Mouse (Mus musculus) heart, embryonic 13.5 days (tissue): Measurements from ENCODE around the gene Tmed9. TPM values are rescaled to one million over a fixed set of nuclear protein-coding genes. Genes with fewer than 3 reads are reported as not detected.

Experiments used
- ATAC-seq: fragments of 200-750 bp; cut with Nextera tagmentation; 2 replicates; pipeline ENCODE4 v1.8.0; 2017; ENCODE audit warnings: moderate TSS enrichment; ENCODE audit not compliant: insufficient number of reproducible peaks, low FRiP score, low TSS enrichment; ENCODE audit errors: extremely low read depth
- H3K27ac ChIP-seq: fragments of 300-500 bp; sonication (generic); replicated peaks from 2 replicates; pipeline ENCODE4 v1.5.1; 2015; ENCODE audit warnings: moderate library complexity, mild to moderate bottlenecking, inconsistent platforms
- H3K27me3 ChIP-seq: fragments of 300-500 bp; sonication (generic); replicated peaks from 2 replicates; pipeline ENCODE4 v1.6.1; 2015; ENCODE audit warnings: mild to moderate bottlenecking, inconsistent platforms
- H3K36me3 ChIP-seq: fragments of 300-500 bp; sonication (generic); 2 replicates; pipeline ENCODE4 v1.6.1; 2015; ENCODE audit warnings: mild to moderate bottlenecking, inconsistent platforms
- H3K4me1 ChIP-seq: fragments of 300-500 bp; sonication (generic); 2 replicates; pipeline ENCODE4 v1.6.1; 2015; ENCODE audit warnings: inconsistent platforms
- H3K4me2 ChIP-seq: fragments of 300-500 bp; sonication (generic); 2 replicates; pipeline ENCODE4 v1.6.1; 2015; ENCODE audit warnings: inconsistent platforms, mild to moderate bottlenecking, moderate library complexity
- H3K4me3 ChIP-seq: fragments of 300-500 bp; sonication (generic); 2 replicates; pipeline ENCODE4 v1.5.1; 2015; ENCODE audit warnings: moderate library complexity, mild to moderate bottlenecking, inconsistent platforms
- H3K9ac ChIP-seq: fragments of 300-500 bp; sonication (generic); 2 replicates; pipeline ENCODE4 v1.6.1; 2015; ENCODE audit warnings: inconsistent platforms, mild to moderate bottlenecking, moderate library complexity
- H3K9me3 ChIP-seq: fragments of 300-500 bp; sonication (generic); 2 replicates; pipeline ENCODE4 v1.6.1; 2016; ENCODE audit warnings: inconsistent platforms
- WGBS: fragments of 180-500 bp; shearing (Covaris S2); methylation state at CpG from one replicate; pipeline ENCODE4 v1.1.7; 2015; ENCODE audit warnings: mixed read lengths; 5-methylcytosine and 5-hydroxymethylcytosine counted together
- polyA plus RNA-seq: library from polyadenylated mRNA; unstranded; fragments of >200 nt; fragmentation: Nextera tagmentation; extraction: Ambion mirVana; gene quantifications from 2 replicates; pipeline ENCODE4 v1.2.1, GENCODE M21; 2015

Gene Tmed9
- polyA plus RNA-seq, 1 experiment from 2014 or later = 102 TPM

- 5% methylated on average over 29 of the region's 29 CpGs for WGBS
- ATAC-seq = peak; percentile 98
- Histone ChIP-seq H3K4me3 (peak overlapping the region; percentile 87), H3K27ac (peak overlapping the region; percentile 58), H3K9ac (peak overlapping the region; percentile 95), H3K9me3 (no peaks in the 10 kb centered on the region), H3K4me2 (peak overlapping the region; percentile 83), H3K27me3 (peaks cover 10% of the 10 kb centered on the region; the same call in 1 of the 2 replicates), H3K36me3 (peaks cover 37% of the 10 kb centered on the region), H3K4me1 (peaks cover 12% of the 10 kb centered on the region)
Measured at GRCm38 (mm10) chr13:55592512-55593253, 19.2 kb downstream of the Tmed9 start.

GRCm38 (mm10) chr13:55593254-55593747 lies 19.8 kb downstream of the Tmed9 start:
- Histone ChIP-seq H3K27me3 (peaks cover 10% of the 10 kb centered on the region; the same call in 1 of the 2 replicates), H3K27ac (peak overlapping the region; percentile 58), H3K4me2 (peak overlapping the region; percentile 83), H3K4me3 (peak overlapping the region; percentile 87), H3K36me3 (peaks cover 43% of the 10 kb centered on the region), H3K9ac (peak overlapping the region; percentile 95), H3K4me1 (peaks cover 12% of the 10 kb centered on the region), H3K9me3 (no peaks in the 10 kb centered on the region)
- WGBS = under 1% methylated on average over 31 of the region's 31 CpGs
- ATAC-seq = peak; percentile 22; the same call in 1 of the 2 replicates

GRCm38 (mm10) chr13:55595375-55595774 lies 21.8 kb downstream of the Tmed9 start:
- Histone ChIP-seq H3K4me1 (peaks cover 17% of the 10 kb centered on the region), H3K9me3 (no peaks in the 10 kb centered on the region), H3K4me3 (no peak overlapping the region), H3K27ac (no peak overlapping the region), H3K36me3 (peaks cover 46% of the 10 kb centered on the region), H3K4me2 (no peak overlapping the region), H3K27me3 (peaks cover 10% of the 10 kb centered on the region; the same call in 1 of the 2 replicates), H3K9ac (no peak overlapping the region)
- ATAC-seq = no peak
- 90% methylated on average over 12 of the region's 12 CpGs for WGBS

GRCm38 (mm10) chr13:55596802-55597201 lies 23.3 kb downstream of the Tmed9 start:
- Histone ChIP-seq H3K9ac (no peak overlapping the region), H3K27ac (no peak overlapping the region), H3K4me3 (no peak overlapping the region), H3K27me3 (0 out of 2 replicates have a peak, but pooled peaks cover 3% of the 10 kb centered on the region), H3K4me2 (no peak overlapping the region), H3K36me3 (peaks cover 46% of the 10 kb centered on the region), H3K4me1 (peaks cover 29% of the 10 kb centered on the region), H3K9me3 (no peaks in the 10 kb centered on the region)
- 95% methylated on average over 12 of the region's 12 CpGs for WGBS
- ATAC-seq = no peak

- peak within 1 kb of the TSS; percentile 93 for H3K4me3 ChIP-seq
- no peaks in the 10 kb centered on the region for H3K9me3 ChIP-seq
- peak; percentile 79 for ATAC-seq
- peak within 1 kb of the TSS; percentile 95 for H3K9ac ChIP-seq
- peaks cover 51% of the 10 kb centered on the region for H3K36me3 ChIP-seq
- H3K4me2 ChIP-seq = peak within 1 kb of the TSS; percentile 73
- peak within 1 kb of the TSS; percentile 65 for H3K27ac ChIP-seq
- H3K27me3 ChIP-seq = no peaks in the 10 kb centered on the region
- H3K4me1 ChIP-seq = peaks cover 17% of the 10 kb centered on the region
- WGBS = 8% methylated on average over 51 of the region's 51 CpGs
Measured at GRCm38 (mm10) chr13:55599566-55600540, 26.3 kb downstream of the Tmed9 start, which contains the start of gene B4galt7. Gene B4galt7 (plus strand): TSS chr13:55599896.

- no peak for ATAC-seq
- WGBS = 18% methylated on average over 9 of the region's 9 CpGs
- peak overlapping the region; percentile 65; the same call in 1 of the 2 replicates for H3K27ac ChIP-seq
Measured at GRCm38 (mm10) chr13:55600657-55601056, 27.1 kb downstream of the Tmed9 start.

GRCm38 (mm10) chr13:55601611-55602010 lies 28.1 kb downstream of the Tmed9 start:
- H3K4me2 ChIP-seq = no peak overlapping the region
- WGBS = 3% methylated on average over 3 of the region's 3 CpGs
- ATAC-seq = no peak

More at GRCm38 (mm10) chr13:55600657-55601056, 27.1 kb downstream of the Tmed9 start:
- peaks cover 48% of the 10 kb centered on the region for H3K36me3 ChIP-seq
- no peaks in the 10 kb centered on the region for H3K9me3 ChIP-seq
- H3K27me3 ChIP-seq = no peaks in the 10 kb centered on the region
- peaks cover 17% of the 10 kb centered on the region for H3K4me1 ChIP-seq
- H3K4me3 ChIP-seq = peak overlapping the region; percentile 93
- H3K9ac ChIP-seq = peak overlapping the region; percentile 95
- H3K4me2 ChIP-seq = peak overlapping the region; percentile 73

GRCm38 (mm10) chr13:55604606-55605005 lies 31.1 kb downstream of the Tmed9 start:
- H3K9ac ChIP-seq = no peak overlapping the region
- H3K27me3 ChIP-seq = no peaks in the 10 kb centered on the region
- WGBS = 86% methylated on average over 3 of the region's 3 CpGs
- H3K27ac ChIP-seq = no peak overlapping the region
- H3K4me1 ChIP-seq = peaks cover 13% of the 10 kb centered on the region
- no peak overlapping the region for H3K4me2 ChIP-seq
- H3K9me3 ChIP-seq = no peaks in the 10 kb centered on the region
- H3K4me3 ChIP-seq = no peak overlapping the region
- no peak for ATAC-seq
- peaks cover 58% of the 10 kb centered on the region for H3K36me3 ChIP-seq

More at GRCm38 (mm10) chr13:55601611-55602010, 28.1 kb downstream of the Tmed9 start:
- Histone ChIP-seq H3K4me1 (peaks cover 17% of the 10 kb centered on the region), H3K9ac (no peak overlapping the region), H3K27ac (no peak overlapping the region), H3K27me3 (no peaks in the 10 kb centered on the region), H3K9me3 (no peaks in the 10 kb centered on the region), H3K4me3 (no peak overlapping the region), H3K36me3 (peaks cover 48% of the 10 kb centered on the region)

GRCm38 (mm10) chr13:55606899-55607623 lies 33.5 kb downstream of the Tmed9 start:
- Histone ChIP-seq H3K9ac (no peak overlapping the region), H3K9me3 (no peaks in the 10 kb centered on the region), H3K27ac (no peak overlapping the region), H3K4me3 (no peak overlapping the region), H3K4me2 (no peak overlapping the region), H3K36me3 (peaks cover 78% of the 10 kb centered on the region), H3K27me3 (no peaks in the 10 kb centered on the region), H3K4me1 (no peaks in the 10 kb centered on the region)
- ATAC-seq = no peak
- 75% methylated on average over 10 of the region's 10 CpGs for WGBS

- 82% methylated on average over 2 of the region's 2 CpGs for WGBS
- H3K9ac ChIP-seq = no peak overlapping the region
- H3K4me3 ChIP-seq = no peak overlapping the region
- H3K27me3 ChIP-seq = no peaks in the 10 kb centered on the region
- H3K36me3 ChIP-seq = peaks cover 79% of the 10 kb centered on the region
- H3K4me2 ChIP-seq = no peak overlapping the region
- H3K9me3 ChIP-seq = no peaks in the 10 kb centered on the region
- H3K4me1 ChIP-seq = no peaks in the 10 kb centered on the region
- no peak overlapping the region for H3K27ac ChIP-seq
- ATAC-seq = no peak
Measured at GRCm38 (mm10) chr13:55607624-55608006, 34.1 kb downstream of the Tmed9 start.
